Mouse (Mus musculus): ENCODE data around the gene Tbccd1. TPM values are rescaled to one million over a fixed set of nuclear protein-coding genes. Genes with fewer than 3 reads are reported as not detected.
A peak's percentile ranks its signal among the peaks of the same experiment; 100 is the strongest.

The Tbccd1 gene
- total RNA-seq (2021), result 10 to 100 TPM; 21.4 to 23.4 TPM
- long read RNA-seq, experiment 1, partial matches to known transcripts, result 5 of 13 reads
- long read RNA-seq, experiment 1, other reads (novel, unspliced or antisense), result 6 of 13 reads
- long read RNA-seq, experiment 2, partial matches to known transcripts, result 6 of 13 reads
- long read RNA-seq, experiment 2, other reads (novel, unspliced or antisense), result 3 of 13 reads

DNA sequence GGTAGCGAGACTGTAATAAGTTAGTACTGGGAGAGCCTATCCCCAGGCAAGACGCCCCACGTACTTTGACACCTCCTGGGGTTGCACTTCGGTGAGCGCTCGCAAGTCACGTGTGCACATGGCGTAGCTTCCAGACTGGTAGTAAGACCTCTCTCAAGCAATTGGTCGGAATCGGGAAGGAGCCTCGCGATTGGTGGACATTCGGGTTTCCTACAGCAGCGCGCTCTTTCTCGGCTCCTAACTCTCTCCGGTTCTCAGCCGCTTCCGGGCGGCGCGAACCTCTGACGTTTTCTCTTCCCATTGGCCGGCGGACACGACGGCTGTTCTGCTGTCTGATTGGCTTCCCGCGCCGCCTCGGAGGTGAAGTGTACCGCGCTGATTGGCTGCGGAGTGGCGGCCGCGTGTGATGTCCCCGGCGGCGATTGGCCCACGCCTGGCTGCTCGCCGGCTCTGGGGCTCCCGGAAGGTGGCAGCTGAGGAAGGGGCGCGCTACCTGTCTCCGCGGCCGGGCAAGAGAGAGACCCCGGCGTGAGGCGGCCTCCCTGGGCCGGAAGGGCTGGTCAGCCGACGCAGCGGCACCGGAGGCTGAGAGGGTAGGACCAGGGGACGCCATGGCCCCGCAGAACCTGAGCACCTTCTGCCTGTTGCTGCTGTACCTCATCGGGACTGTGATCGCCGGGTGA is at the start of gene Tbccd1, which contains the start of gene Dnajb11:
Gene Tbccd1 (minus strand): TSS at position 239 of the 683 bp plus-strand sequence.
Gene Dnajb11 (plus strand): TSS at position 415 of the 683 bp plus-strand sequence.
- DNase-seq (ENCODE audit: low spot score in 2 of 2), result peak; percentile 98

GRCm38 (mm10) chr16:22901326-22901725 is 43.9 kb upstream of the Tbccd1 start:
- no peak for DNase-seq (ENCODE audit: low spot score in 2 of 2)

DNA sequence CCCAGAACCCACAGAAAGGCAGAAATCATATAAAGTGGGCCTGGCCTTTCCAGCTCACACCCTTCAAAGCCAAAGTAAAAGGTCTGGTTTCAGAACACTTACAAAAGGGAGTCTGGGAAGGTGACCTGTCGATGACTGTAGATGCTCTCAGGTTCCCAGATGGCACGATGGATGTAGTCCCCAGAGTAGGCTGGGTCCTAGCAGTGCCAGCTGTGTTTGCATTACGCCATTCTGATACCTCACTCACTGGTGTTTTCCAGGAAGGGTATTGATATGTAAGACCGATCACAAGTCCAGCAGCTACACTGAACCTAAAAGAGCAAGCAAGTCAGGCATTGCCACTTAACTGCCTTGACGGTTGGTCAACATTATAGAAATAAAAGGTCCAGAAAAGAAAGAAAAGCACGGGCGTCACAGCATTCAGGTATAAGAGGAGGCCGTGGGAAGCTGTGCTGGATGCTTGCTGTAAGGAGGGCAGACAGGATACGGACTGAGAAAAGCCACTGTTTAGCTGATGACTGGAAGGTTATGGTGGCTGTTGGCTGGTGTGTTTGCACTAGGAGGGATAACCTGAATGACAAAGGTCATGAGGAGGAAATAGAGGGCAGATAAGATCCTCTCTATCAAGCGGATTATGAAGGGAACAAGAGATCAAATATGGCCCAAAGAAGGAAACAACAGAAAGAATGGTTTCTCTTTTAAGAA is 42.5 kb upstream of the Tbccd1 start:
- DNase-seq (ENCODE audit: low spot score in 2 of 2), result no peak

- DNase-seq (ENCODE audit: low spot score in 2 of 2), result no peak
Measured at GRCm38 (mm10) chr16:22899346-22899745, 41.9 kb upstream of the Tbccd1 start.

DNA sequence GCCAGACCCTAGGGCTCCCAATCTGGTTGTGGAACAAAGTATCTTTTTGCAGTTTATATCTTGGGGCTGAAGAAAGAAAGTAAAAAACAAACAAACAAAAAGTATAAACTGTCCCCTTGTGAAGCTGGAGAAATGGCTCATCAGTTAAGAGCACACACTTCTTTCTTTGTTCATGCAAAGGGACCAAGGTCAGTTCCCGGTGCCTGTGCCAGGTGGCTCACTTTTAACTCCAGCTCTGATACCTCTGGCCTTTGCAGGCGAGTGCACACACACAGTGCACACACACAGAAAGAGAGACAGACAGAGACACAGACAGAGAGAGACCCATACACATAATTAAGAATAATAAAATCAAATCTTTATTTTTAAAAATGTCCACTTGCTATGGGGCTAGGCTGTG is 39.1 kb upstream of the Tbccd1 start:
- no peak for DNase-seq (ENCODE audit: low spot score in 2 of 2)

DNA sequence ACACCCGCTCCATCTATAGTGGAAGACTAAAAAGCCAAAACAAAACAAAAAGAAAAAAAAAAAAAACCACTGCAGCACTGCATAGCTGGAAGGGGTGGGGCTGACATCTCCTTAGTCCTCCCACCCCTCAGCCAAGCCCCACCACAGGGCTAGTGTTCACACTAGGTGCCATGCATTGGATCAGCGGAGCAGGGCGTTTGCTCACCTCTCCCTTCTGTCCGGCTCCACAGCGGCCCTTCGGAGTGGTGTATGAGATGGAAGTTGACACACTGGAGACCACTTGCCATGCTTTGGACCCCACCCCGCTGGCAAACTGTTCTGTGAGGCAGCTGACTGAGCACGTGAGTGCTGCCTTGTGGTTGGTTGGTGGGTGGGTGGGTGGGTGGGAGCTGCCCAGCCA is 36.6 kb upstream of the Tbccd1 start:
- DNase-seq (ENCODE audit: low spot score in 2 of 2), result no peak

DNA sequence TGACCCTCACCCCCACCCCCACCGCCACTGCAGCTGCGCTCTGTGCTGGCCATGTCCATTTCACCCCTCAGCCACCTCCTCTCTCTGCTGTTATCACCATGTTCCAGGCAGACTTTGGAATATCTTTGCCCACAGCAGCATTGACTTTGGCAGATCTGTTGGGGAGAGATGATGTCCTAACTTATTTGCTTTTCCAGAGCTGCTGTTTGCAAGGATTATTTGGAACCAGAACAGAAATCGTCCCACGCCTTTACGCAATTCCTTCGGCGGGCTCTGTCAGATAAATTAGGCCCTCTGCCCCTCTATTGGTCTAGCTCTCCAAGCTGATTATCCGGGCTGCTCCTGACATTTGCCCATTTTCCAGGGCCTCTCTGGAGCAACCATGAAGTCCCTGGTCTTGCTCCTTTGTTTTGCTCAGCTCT is 34.3 kb upstream of the Tbccd1 start:
- no peak for DNase-seq (ENCODE audit: low spot score in 2 of 2)

GRCm38 (mm10) chr16:22890683-22891510 is 33.4 kb upstream of the Tbccd1 start, which contains the start of gene Ahsg:
Gene Ahsg (plus strand): TSS chr16:22891277.
- DNase-seq (ENCODE audit: low spot score in 2 of 2), result no peak

- DNase-seq (ENCODE audit: low spot score in 2 of 2), result no peak
Measured at GRCm38 (mm10) chr16:22889716-22890115, 32.2 kb upstream of the Tbccd1 start.

DNA sequence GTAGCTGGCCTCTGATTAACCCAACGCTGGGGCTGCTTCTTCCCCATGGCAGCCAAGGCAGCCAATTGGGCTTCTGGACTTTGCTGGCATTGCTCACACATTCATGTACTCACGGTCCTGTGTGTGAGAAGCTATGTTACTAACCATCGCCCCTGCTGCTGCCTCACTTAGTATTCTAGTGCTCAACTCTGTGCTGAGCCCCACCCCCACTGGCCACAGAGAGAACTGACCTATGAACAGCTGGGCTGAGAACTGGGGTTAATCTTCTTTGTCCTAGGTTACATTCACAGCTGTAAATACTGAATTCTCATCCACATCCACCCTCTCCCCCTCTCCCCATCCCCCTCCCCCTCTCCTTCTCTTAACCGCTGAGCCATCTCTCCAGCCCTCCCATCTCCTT is 31.4 kb upstream of the Tbccd1 start:
- DNase-seq (ENCODE audit: low spot score in 2 of 2), result no peak

DNA sequence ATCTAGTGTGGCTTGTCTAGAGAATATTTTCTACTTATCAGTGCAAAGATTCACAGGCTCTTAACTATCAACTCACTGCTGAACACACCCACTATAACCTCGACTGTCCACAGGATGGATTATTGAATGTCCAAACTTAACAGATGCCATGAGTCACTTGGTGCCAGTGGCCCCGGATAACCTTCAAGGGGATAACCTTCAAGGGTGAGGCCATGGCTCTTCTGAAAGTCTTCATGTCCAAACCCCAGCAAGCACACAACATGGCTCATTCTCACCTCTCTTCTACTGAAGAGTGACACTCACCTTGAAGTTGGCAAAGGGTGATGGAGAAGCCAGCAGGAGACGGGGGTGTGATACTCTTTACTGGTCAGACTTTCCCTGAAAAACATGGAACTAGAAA is 29.3 kb upstream of the Tbccd1 start:
- DNase-seq (ENCODE audit: low spot score in 2 of 2), result no peak

GRCm38 (mm10) chr16:22885356-22885755 is 27.9 kb upstream of the Tbccd1 start:
- no peak for DNase-seq (ENCODE audit: low spot score in 2 of 2)

- no peak for DNase-seq (ENCODE audit: low spot score in 2 of 2)
Measured at GRCm38 (mm10) chr16:22883441-22883840, 26.0 kb upstream of the Tbccd1 start.

- DNase-seq (ENCODE audit: low spot score in 2 of 2), result no peak
Measured at GRCm38 (mm10) chr16:22881487-22881886, 24.0 kb upstream of the Tbccd1 start.

DNA sequence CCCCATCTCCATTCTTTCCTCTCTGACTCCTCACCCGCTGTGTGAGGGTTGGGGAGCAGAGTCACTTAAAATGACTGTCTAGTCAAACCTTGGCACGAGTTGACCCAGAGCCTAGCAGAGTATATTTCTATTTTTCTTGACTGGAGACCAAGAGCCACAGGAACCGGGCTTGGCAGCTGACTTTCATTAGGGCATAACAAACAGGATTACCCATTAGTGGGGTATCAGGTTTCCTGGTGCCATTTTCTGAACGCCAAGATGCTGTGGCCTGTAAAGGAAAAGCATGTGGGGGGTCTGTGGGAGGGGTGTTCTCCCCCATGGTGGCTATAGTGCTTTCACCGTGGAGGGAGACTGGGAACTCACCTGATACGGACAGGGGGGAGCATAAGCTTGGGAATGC is 23.4 kb upstream of the Tbccd1 start:
- no peak for DNase-seq (ENCODE audit: low spot score in 2 of 2)

DNA sequence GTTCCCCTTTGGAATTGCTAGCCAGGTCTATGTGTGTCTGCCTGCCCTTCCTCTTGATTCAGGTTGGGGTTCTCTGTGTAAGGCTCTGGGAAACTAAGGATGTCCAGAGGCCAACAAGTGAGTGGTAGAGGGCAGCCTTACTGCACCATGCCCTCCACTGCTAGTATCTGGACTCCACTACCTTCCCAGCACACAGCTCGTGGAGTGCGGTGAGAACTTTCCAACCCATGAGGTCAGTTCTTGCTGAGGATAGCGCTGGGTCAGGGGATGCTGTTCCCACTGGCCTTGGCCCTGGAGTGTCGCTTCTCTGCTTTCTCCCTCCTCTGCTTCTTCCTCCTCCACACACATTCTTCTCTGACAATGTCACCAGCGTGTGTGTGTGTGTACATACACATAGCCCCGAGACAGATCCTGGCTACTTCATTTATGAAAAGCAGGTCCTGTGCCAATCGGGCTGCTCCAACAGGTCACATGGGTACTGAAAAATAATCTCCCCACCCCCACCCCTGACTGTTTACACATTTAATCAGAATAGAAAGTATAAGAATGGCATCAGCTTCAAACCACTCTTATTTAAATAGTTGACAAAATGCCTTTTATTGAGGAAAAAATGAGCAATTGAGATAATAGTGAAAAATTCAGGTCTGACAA is 22.6 kb upstream of the Tbccd1 start:
- no peak for DNase-seq (ENCODE audit: low spot score in 2 of 2)

DNA sequence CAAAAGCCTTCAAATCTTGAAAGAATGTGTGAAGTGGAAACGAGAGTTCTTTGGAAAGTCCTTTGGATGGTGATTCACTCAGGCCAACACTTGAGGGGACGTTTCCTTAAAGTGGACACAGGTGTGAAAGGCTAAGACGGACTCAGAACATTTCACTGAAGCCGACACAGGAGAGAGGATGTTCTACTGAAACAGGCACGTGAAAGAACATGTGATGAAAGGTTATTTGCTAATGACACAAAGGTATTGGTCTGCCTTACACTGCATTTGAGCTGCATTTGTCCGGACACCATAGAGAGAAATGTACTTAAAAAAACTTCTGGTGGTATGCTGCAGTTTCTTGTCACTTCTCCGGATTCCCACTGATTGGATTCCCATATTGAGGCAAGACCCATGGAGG is 21.2 kb upstream of the Tbccd1 start:
- DNase-seq (ENCODE audit: low spot score in 2 of 2), result no peak

- DNase-seq (ENCODE audit: low spot score in 2 of 2), result no peak
Measured at GRCm38 (mm10) chr16:22877660-22878390, 20.4 kb upstream of the Tbccd1 start.

GRCm38 (mm10) chr16:22876218-22877043 is 19.0 kb upstream of the Tbccd1 start:
- DNase-seq (ENCODE audit: low spot score in 2 of 2), result no peak
